7 mouse cellular contexts compared by ENCODE assay signal in genomic region chr7:128523349-128523961, GRCm38 (mm10). TPM values are rescaled to one million over a fixed set of nuclear protein-coding genes. Genes with fewer than 3 reads are reported as not detected.
DNase-seq lines count a peak whose midpoint lies in the region; ATAC-seq and TF ChIP-seq lines count a peak whose summit lies in the region.

Gene Bag3, plus strand, starts transcription at chr7:128523616.

- peak within 1 kb of the TSS; percentile 80 for H3K4me2 ChIP-seq in intestine, embryonic 14.5 days (ENCODE audit: low read length)
- H3K4me2 ChIP-seq in midbrain, embryonic 12.5 days (replicated peaks) = peak within 1 kb of the TSS; percentile 70

- H3K36me3 ChIP-seq in intestine, embryonic 14.5 days (ENCODE audit: control insufficient read depth, insufficient read depth, low read length) = no peaks in the 10 kb centered on the region
- H3K36me3 ChIP-seq in limb, embryonic 10.5 days = 0 out of 2 replicates have a peak, but pooled peaks cover 3% of the 10 kb centered on the region
- no peaks in the 10 kb centered on the region for H3K36me3 ChIP-seq in midbrain, embryonic 12.5 days
- H3K36me3 ChIP-seq in small intestine, adult 2 months (ENCODE audit: control insufficient read depth, insufficient read depth, low read length) = no peaks in the 10 kb centered on the region

- H3K27me3 ChIP-seq in intestine, embryonic 14.5 days (replicated peaks; ENCODE audit: control insufficient read depth, insufficient read depth, low read length) = no peaks in the 10 kb centered on the region
- H3K27me3 ChIP-seq in limb, embryonic 10.5 days (ENCODE audit: low read depth, poor library complexity, severe bottlenecking) = peaks cover 7% of the 10 kb centered on the region; the same call in 1 of the 2 replicates
- peaks cover 29% of the 10 kb centered on the region for H3K27me3 ChIP-seq in midbrain, embryonic 12.5 days
- no peaks in the 10 kb centered on the region for H3K27me3 ChIP-seq in small intestine, adult 2 months (ENCODE audit: control insufficient read depth, insufficient read depth, low read length)

- H3K4me3 ChIP-seq in intestine, embryonic 14.5 days (ENCODE audit: low read depth, low read length) = peak within 1 kb of the TSS; percentile 83
- H3K4me3 ChIP-seq in limb, embryonic 10.5 days = peak within 1 kb of the TSS; percentile 70
- peak within 1 kb of the TSS; percentile 46 for H3K4me3 ChIP-seq in midbrain, embryonic 12.5 days
- peak within 1 kb of the TSS; percentile 98 for H3K4me3 ChIP-seq in small intestine, adult 2 months (ENCODE audit: low read depth, low read length)

- H3K27ac ChIP-seq in intestine, embryonic 14.5 days (ENCODE audit: low read depth) = peak within 1 kb of the TSS; percentile 87
- peak within 1 kb of the TSS; percentile 91 for H3K27ac ChIP-seq in limb, embryonic 10.5 days
- H3K27ac ChIP-seq in midbrain, embryonic 12.5 days (replicated peaks) = no peak within 1 kb of the TSS
- peak within 1 kb of the TSS; percentile 99 for H3K27ac ChIP-seq in small intestine, adult 2 months (ENCODE audit: insufficient read depth, low read depth, low read length)

- 0% methylated on average over 46 of the region's 46 CpGs for WGBS in intestine, embryonic 14.5 days
- under 1% methylated on average over 46 of the region's 46 CpGs for WGBS in limb, embryonic 10.5 days
- 1% methylated on average over 46 of the region's 46 CpGs for WGBS in midbrain, embryonic 12.5 days
- under 1% methylated on average over 46 of the region's 46 CpGs for WGBS in small intestine, adult 2 months

- peak within 1 kb of the TSS; percentile 90 for H3K9ac ChIP-seq in intestine, embryonic 14.5 days (ENCODE audit: low read length)
- H3K9ac ChIP-seq in midbrain, embryonic 12.5 days (replicated peaks) = peak within 1 kb of the TSS; percentile 46; the same call in 1 of the 2 replicates

- ATAC-seq in intestine, embryonic 14.5 days (replicated peaks; ENCODE audit: low FRiP score, low TSS enrichment, low read depth) = peak; percentile 94
- ATAC-seq in midbrain, embryonic 12.5 days (ENCODE audit: low FRiP score, low read depth) = peak; percentile 86

- H3K9me3 ChIP-seq in intestine, embryonic 14.5 days (ENCODE audit: control insufficient read depth, low read length) = no peaks in the 10 kb centered on the region
- H3K9me3 ChIP-seq in limb, embryonic 10.5 days (replicated peaks) = no peaks in the 10 kb centered on the region
- no peaks in the 10 kb centered on the region for H3K9me3 ChIP-seq in midbrain, embryonic 12.5 days

- DNase-seq in adrenal gland, adult 2 months = peak; percentile 99
- DNase-seq in embryo, embryonic 10.5 days (ENCODE audit: low spot score) = peak; percentile 96
- DNase-seq in gastrocnemius, postnatal 25 days = peak; percentile 98
- peak; percentile 93 for DNase-seq in intestine, embryonic 14.5 days (ENCODE audit: low spot score)
- DNase-seq in limb, embryonic 10.5 days (ENCODE audit: low spot score) = peak; percentile 91

- H3K4me1 ChIP-seq in intestine, embryonic 14.5 days (replicated peaks; ENCODE audit: control insufficient read depth, insufficient read depth, low read length) = peaks cover 11% of the 10 kb centered on the region
- peaks cover 51% of the 10 kb centered on the region for H3K4me1 ChIP-seq in limb, embryonic 10.5 days
- H3K4me1 ChIP-seq in midbrain, embryonic 12.5 days = peaks cover 13% of the 10 kb centered on the region
- peaks cover 9% of the 10 kb centered on the region for H3K4me1 ChIP-seq in small intestine, adult 2 months (ENCODE audit: control insufficient read depth, insufficient read depth, insufficient read length, low read length)

- peak; percentile 5; the same call in 1 of the 2 replicates for TF ChIP-seq CTCF in small intestine, adult 2 months (IDR thresholded peaks at IDR 0.05; ENCODE audit: extremely low read depth, insufficient read length, insufficient replicate concordance, low read depth, low read length)

- peak; percentile 95 for TF ChIP-seq POLR2A in small intestine, adult 2 months (IDR thresholded peaks at IDR 0.05; ENCODE audit: low read depth, low read length)

RNA-seq across cellular contexts. Expression of gene Bag3, which starts in this region (rescaled TPM):
- total RNA-seq in adrenal gland, adult 2 months (2021) = 100 to 1,000 TPM; 143 to 425 TPM
- 196 and 360 TPM in 2 replicates for polyA plus RNA-seq in adrenal gland, adult 2 months (2012; rRNA removed)
- 100 to 1,000 TPM; 122 to 129 TPM for total RNA-seq in gastrocnemius, postnatal 25 days (2021)
- polyA plus RNA-seq in intestine, embryonic 14.5 days (2014; fragmentation: Nextera tagmentation; extraction: Ambion mirVana) = 13.6 and 15.0 TPM in 2 replicates
- polyA plus RNA-seq in limb, embryonic 10.5 days (2016; fragmentation: Nextera tagmentation; extraction: Ambion mirVana) = 9.3 TPM in 2 replicates
- 3.9 and 4.6 TPM in 2 replicates for polyA plus RNA-seq in midbrain, embryonic 12.5 days (2016; fragmentation: Nextera tagmentation; extraction: Ambion mirVana)
- 25.0 and 32.8 TPM in 2 replicates for polyA plus RNA-seq in small intestine, adult 2 months (2012; rRNA removed)

Comparison
In these comparisons a context has a peak if more than half of its experiments do, and no peak if none do; other contexts are left out.
1. H3K4me3 ChIP-seq: peak in every context shown above with its lines; median percentile 98 in small intestine, adult 2 months; 83 in intestine, embryonic 14.5 days; 70 in limb, embryonic 10.5 days; 46 in midbrain, embryonic 12.5 days.